Mouse (Mus musculus) splenic B cell, adult 2 months (primary cell): ENCODE results near the gene Palld.

Experiments
- DNase-seq: peaks from one replicate; pipeline ENCODE4 v3.0.0-alpha.2; 2011; ENCODE audit warnings: low read depth, low spot score
- H3K27me3 ChIP-seq: 2 replicates; pipeline ENCODE4 v1.6.1; 2012; ENCODE audit warnings: mild to moderate bottlenecking, low read length, moderate library complexity, mixed read lengths; ENCODE audit not compliant: control insufficient read depth, poor library complexity, insufficient read depth, severe bottlenecking
- H3K36me3 ChIP-seq: 2 replicates; pipeline ENCODE4 v1.6.1; 2012; ENCODE audit warnings: mild to moderate bottlenecking, low read length, moderate library complexity, mixed read lengths; ENCODE audit not compliant: control insufficient read depth, poor library complexity, insufficient read depth, severe bottlenecking

Gene Palld

GRCm38 (mm10) chr8:61682902-61683301 is 219.6 kb downstream of the Palld start:
- no peaks in the 10 kb centered on the region for H3K36me3 ChIP-seq
- no peaks in the 10 kb centered on the region for H3K27me3 ChIP-seq
- DNase-seq, result no peak

GRCm38 (mm10) chr8:61681217-61681616 is 221.3 kb downstream of the Palld start:
- DNase-seq, result no peak
- no peaks in the 10 kb centered on the region for H3K27me3 ChIP-seq
- no peaks in the 10 kb centered on the region for H3K36me3 ChIP-seq

GRCm38 (mm10) chr8:61677227-61677626 is 225.3 kb downstream of the Palld start:
- no peak for DNase-seq
- Histone ChIP-seq H3K36me3 (no peaks in the 10 kb centered on the region), H3K27me3 (no peaks in the 10 kb centered on the region)

GRCm38 (mm10) chr8:61671151-61671550 is 231.3 kb downstream of the Palld start:
- DNase-seq, result no peak
- no peaks in the 10 kb centered on the region for H3K36me3 ChIP-seq
- H3K27me3 ChIP-seq, result no peaks in the 10 kb centered on the region

- no peaks in the 10 kb centered on the region for H3K27me3 ChIP-seq
- no peak for DNase-seq
- H3K36me3 ChIP-seq, result no peaks in the 10 kb centered on the region
Observed at GRCm38 (mm10) chr8:61670376-61670775, 232.1 kb downstream of the Palld start.

- no peak for DNase-seq
- H3K36me3 ChIP-seq, result no peaks in the 10 kb centered on the region
- H3K27me3 ChIP-seq, result no peaks in the 10 kb centered on the region
Observed at GRCm38 (mm10) chr8:61666919-61667318, 235.6 kb downstream of the Palld start.

GRCm38 (mm10) chr8:61665021-61665420 is 237.5 kb downstream of the Palld start:
- no peak for DNase-seq
- no peaks in the 10 kb centered on the region for H3K27me3 ChIP-seq
- no peaks in the 10 kb centered on the region for H3K36me3 ChIP-seq

- Histone ChIP-seq H3K36me3 (no peaks in the 10 kb centered on the region), H3K27me3 (no peaks in the 10 kb centered on the region)
- no peak for DNase-seq
Observed at GRCm38 (mm10) chr8:61664162-61664561, 238.3 kb downstream of the Palld start.

- no peaks in the 10 kb centered on the region for H3K36me3 ChIP-seq
- DNase-seq, result no peak
- H3K27me3 ChIP-seq, result no peaks in the 10 kb centered on the region
Observed at GRCm38 (mm10) chr8:61662829-61663228, 239.7 kb downstream of the Palld start.

- Histone ChIP-seq H3K36me3 (no peaks in the 10 kb centered on the region), H3K27me3 (no peaks in the 10 kb centered on the region)
- no peak for DNase-seq
Observed at GRCm38 (mm10) chr8:61661611-61662010, 240.9 kb downstream of the Palld start.

GRCm38 (mm10) chr8:61660961-61661360 is 241.5 kb downstream of the Palld start:
- Histone ChIP-seq H3K36me3 (no peaks in the 10 kb centered on the region), H3K27me3 (no peaks in the 10 kb centered on the region)
- DNase-seq, result no peak

- no peaks in the 10 kb centered on the region for H3K36me3 ChIP-seq
- DNase-seq, result no peak
- no peaks in the 10 kb centered on the region for H3K27me3 ChIP-seq
Observed at GRCm38 (mm10) chr8:61651955-61652354, 250.5 kb downstream of the Palld start.

GRCm38 (mm10) chr8:61646195-61646835 is 256.2 kb downstream of the Palld start:
- DNase-seq, result no peak
- no peaks in the 10 kb centered on the region for H3K36me3 ChIP-seq
- no peaks in the 10 kb centered on the region for H3K27me3 ChIP-seq

GRCm38 (mm10) chr8:61645642-61646041 is 256.8 kb downstream of the Palld start:
- no peaks in the 10 kb centered on the region for H3K36me3 ChIP-seq
- DNase-seq, result no peak
- H3K27me3 ChIP-seq, result no peaks in the 10 kb centered on the region

- H3K27me3 ChIP-seq, result no peaks in the 10 kb centered on the region
- DNase-seq, result no peak
- H3K36me3 ChIP-seq, result no peaks in the 10 kb centered on the region
Observed at GRCm38 (mm10) chr8:61643215-61643614, 259.3 kb downstream of the Palld start.

- no peaks in the 10 kb centered on the region for H3K36me3 ChIP-seq
- H3K27me3 ChIP-seq, result no peaks in the 10 kb centered on the region
- no peak for DNase-seq
Observed at GRCm38 (mm10) chr8:61642358-61642847, 260.1 kb downstream of the Palld start.
